23 mouse cellular contexts compared by ENCODE assay signal in the genomic region with DNA sequence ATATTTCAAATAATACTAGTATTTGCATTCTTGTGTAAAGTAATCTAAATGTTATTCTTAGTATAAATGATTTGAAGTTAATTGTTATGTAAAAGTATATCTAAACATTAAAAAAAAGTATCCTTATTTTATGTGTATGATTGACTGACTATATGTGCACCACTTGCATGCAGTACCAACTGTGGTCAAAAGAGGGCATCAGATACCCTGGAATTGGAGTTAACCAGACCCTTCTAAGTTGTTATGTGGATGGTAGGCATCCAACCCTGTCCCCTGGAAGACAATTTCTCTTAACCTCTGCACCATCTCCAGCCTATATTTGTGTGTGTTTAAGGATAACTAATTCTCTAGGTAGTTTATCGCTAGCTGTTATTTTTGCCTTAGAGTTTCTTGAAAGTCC.
A peak's percentile ranks its signal among the peaks of the same experiment; 100 is the strongest.
DNase-seq lines count a peak whose midpoint lies in the region; ATAC-seq and TF ChIP-seq lines count a peak whose summit lies in the region.
"Had no signal": no experiment of that assay in that cellular context is flagged by ENCODE, and none has a peak within 500 bp of the region (broad histone marks: within the 10 kb centered on the region; RNA-seq: fewer than 3 reads in every experiment).

No protein-coding gene starts in this region.

- peak; percentile 32 for TF ChIP-seq CTCF in intestine, postnatal 0 days (IDR thresholded peaks at IDR 0.05; ENCODE audit: low read depth)

- no peak for ATAC-seq in intestine, postnatal 0 days
- no peak for ATAC-seq in intestine, embryonic 15.5 days
- ATAC-seq in kidney, embryonic 14.5 days (ENCODE audit: low FRiP score, low TSS enrichment): no peak
- ATAC-seq: hindbrain, embryonic 16.5 days had no signal

- DNase-seq in embryo, embryonic 10.5 days (ENCODE audit: low spot score): peak; percentile 26
- no peak for DNase-seq in embryo, embryonic 9.5 days (ENCODE audit: extremely low spot score)
- peak; percentile 16 for DNase-seq in testis, postnatal 14 days (ENCODE audit: low spot score)
- DNase-seq in testis, postnatal 10 days (ENCODE audit: low spot score): no peak
- no peak for DNase-seq in kidney, postnatal 4 days
- DNase-seq: adrenal gland, adult 8-10 months; cerebellum, adult 11-12 months; cerebellum, postnatal 25 days; gastrocnemius, postnatal 10 days; heart, postnatal 14 days; kidney, adult 2 months; layer of hippocampus, postnatal 36 days; left cerebral cortex, postnatal 4 days; midbrain, embryonic 14.5 days; spleen, adult 18-20 months had no signal

- WGBS in intestine, postnatal 0 days: 95% methylated on average over 1 of the region's 1 CpGs
- 100% methylated on average over 1 of the region's 1 CpGs for WGBS in intestine, embryonic 15.5 days
- 100% methylated on average over 1 of the region's 1 CpGs for WGBS in kidney, embryonic 14.5 days

- no peak overlapping the region for H3K27ac ChIP-seq in intestine, postnatal 0 days (ENCODE audit: low read depth, low read length)
- H3K27ac ChIP-seq in intestine, embryonic 15.5 days: no peak overlapping the region
- no peak overlapping the region for H3K27ac ChIP-seq in kidney, embryonic 14.5 days (ENCODE audit: low read depth, low read length)
- H3K27ac ChIP-seq: embryonic facial prominence, embryonic 13.5 days; heart, embryonic 10.5 days; lung, embryonic 15.5 days had no signal

- no peaks in the 10 kb centered on the region for H3K4me1 ChIP-seq in intestine, postnatal 0 days (replicated peaks; ENCODE audit: control insufficient read depth, insufficient read depth, low read length)
- H3K4me1 ChIP-seq in intestine, embryonic 15.5 days (replicated peaks): no peaks in the 10 kb centered on the region
- H3K4me1 ChIP-seq in kidney, embryonic 14.5 days (ENCODE audit: control insufficient read depth, insufficient read depth, low read length): no peaks in the 10 kb centered on the region
- H3K4me1 ChIP-seq: embryonic facial prominence, embryonic 13.5 days; heart, embryonic 10.5 days; lung, embryonic 15.5 days had no signal

- no peaks in the 10 kb centered on the region for H3K36me3 ChIP-seq in intestine, postnatal 0 days (ENCODE audit: control insufficient read depth, insufficient read depth)
- H3K36me3 ChIP-seq in intestine, embryonic 15.5 days: no peaks in the 10 kb centered on the region
- no peaks in the 10 kb centered on the region for H3K36me3 ChIP-seq in kidney, embryonic 14.5 days (ENCODE audit: control insufficient read depth, insufficient read depth, low read length)
- H3K36me3 ChIP-seq: embryonic facial prominence, embryonic 13.5 days; heart, embryonic 10.5 days; lung, embryonic 15.5 days had no signal

- no peak overlapping the region for H3K4me3 ChIP-seq in intestine, postnatal 0 days (ENCODE audit: low read depth, low read length)
- H3K4me3 ChIP-seq in intestine, embryonic 15.5 days (replicated peaks): no peak overlapping the region
- no peak overlapping the region for H3K4me3 ChIP-seq in kidney, embryonic 14.5 days (ENCODE audit: low read length)
- H3K4me3 ChIP-seq: embryonic facial prominence, embryonic 13.5 days; heart, embryonic 10.5 days; lung, embryonic 15.5 days had no signal

- peaks cover 7% of the 10 kb centered on the region; the same call in 1 of the 2 replicates for H3K9me3 ChIP-seq in intestine, postnatal 0 days (ENCODE audit: control insufficient read depth)
- H3K9me3 ChIP-seq in intestine, embryonic 15.5 days: no peaks in the 10 kb centered on the region
- peaks cover under 1% of the 10 kb centered on the region; the same call in 1 of the 2 replicates for H3K9me3 ChIP-seq in kidney, embryonic 14.5 days (ENCODE audit: control insufficient read depth, low read length)
- H3K9me3 ChIP-seq: embryonic facial prominence, embryonic 13.5 days; lung, embryonic 15.5 days had no signal

- no peak overlapping the region for H3K9ac ChIP-seq in intestine, postnatal 0 days (ENCODE audit: low read depth, low read length)
- H3K9ac ChIP-seq in intestine, embryonic 15.5 days: no peak overlapping the region
- no peak overlapping the region for H3K9ac ChIP-seq in kidney, embryonic 14.5 days (ENCODE audit: low read depth, low read length)
- H3K9ac ChIP-seq: embryonic facial prominence, embryonic 13.5 days; lung, embryonic 15.5 days had no signal

- H3K4me2 ChIP-seq in intestine, postnatal 0 days (replicated peaks; ENCODE audit: low read depth): no peak overlapping the region
- H3K4me2 ChIP-seq in intestine, embryonic 15.5 days (replicated peaks): no peak overlapping the region
- no peak overlapping the region for H3K4me2 ChIP-seq in kidney, embryonic 14.5 days (replicated peaks; ENCODE audit: low read depth, low read length)
- H3K4me2 ChIP-seq: embryonic facial prominence, embryonic 13.5 days; lung, embryonic 15.5 days had no signal

- no peaks in the 10 kb centered on the region for H3K27me3 ChIP-seq in intestine, postnatal 0 days (replicated peaks; ENCODE audit: control insufficient read depth, insufficient read depth, low read length)
- H3K27me3 ChIP-seq in intestine, embryonic 15.5 days (replicated peaks): no peaks in the 10 kb centered on the region
- H3K27me3 ChIP-seq in kidney, embryonic 14.5 days (ENCODE audit: control insufficient read depth, insufficient read depth, low read length): no peaks in the 10 kb centered on the region
- H3K27me3 ChIP-seq: CH12.LX; embryonic facial prominence, embryonic 13.5 days; lung, embryonic 15.5 days had no signal

Comparison
In these comparisons a context has a peak if more than half of its experiments do, and no peak if none do; other contexts are left out.
1. DNase-seq: peak in embryo, embryonic 10.5 days (single experiment) and testis, postnatal 14 days (single experiment); none in embryo, embryonic 9.5 days (single experiment), testis, postnatal 10 days (single experiment) and kidney, postnatal 4 days (0 of 2).